Mouse (Mus musculus) cerebellum, postnatal 25 days (tissue): ENCODE data around the gene Ric1.
A peak's percentile ranks its signal among the peaks of the same experiment; 100 is the strongest.
"Not testable (repeated sequence)": the region's sequence is repeated elsewhere in the genome, so short reads cannot be mapped to it uniquely, and the experiment has no call there.

Experiments used
- DNase-seq, 2 experiments: peaks; one replicate each; pipeline ENCODE4 v3.0.0; 2021; ENCODE audit warnings: mixed read lengths in 2 of 2

The Ric1 gene

DNA sequence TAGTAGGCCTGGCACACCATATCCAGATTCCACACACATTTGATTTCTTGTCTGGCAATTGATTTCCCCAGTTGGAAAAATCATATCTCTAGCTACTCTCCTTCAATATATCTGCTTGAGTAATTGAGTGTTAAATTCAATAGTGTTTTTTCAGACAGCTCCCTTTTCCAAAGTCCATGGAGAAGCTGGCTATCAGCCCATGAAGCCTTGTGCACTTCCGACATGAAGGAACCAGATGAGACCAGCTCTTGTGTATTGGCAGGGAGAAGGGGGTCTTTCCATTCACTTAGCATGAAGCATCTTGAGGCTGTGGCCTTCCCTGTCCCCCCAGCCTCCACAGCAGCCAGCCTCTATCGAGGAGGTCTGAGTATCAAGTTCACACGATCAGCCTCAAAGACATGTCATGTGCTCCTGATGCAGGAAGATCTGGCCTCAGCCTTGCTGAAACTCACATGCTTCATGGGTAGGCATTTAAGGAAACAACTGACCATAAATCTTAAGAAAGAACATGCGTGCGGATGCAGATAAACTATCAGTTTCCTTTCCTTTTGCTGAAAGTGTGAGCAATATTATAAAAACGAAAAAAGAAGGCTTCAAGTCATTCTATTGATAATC is 23.1 kb upstream of the Ric1 start:
- DNase-seq, result no peak

GRCm38 (mm10) chr19:29500333-29500732 is 21.7 kb upstream of the Ric1 start:
- DNase-seq, result no peak

- DNase-seq, result peak in 1 of 2 experiments; percentile 30
Observed at GRCm38 (mm10) chr19:29501106-29501505, 21.0 kb upstream of the Ric1 start.

GRCm38 (mm10) chr19:29501507-29501906 is 20.6 kb upstream of the Ric1 start:
- DNase-seq, result peak; percentile 81 to 88

DNA sequence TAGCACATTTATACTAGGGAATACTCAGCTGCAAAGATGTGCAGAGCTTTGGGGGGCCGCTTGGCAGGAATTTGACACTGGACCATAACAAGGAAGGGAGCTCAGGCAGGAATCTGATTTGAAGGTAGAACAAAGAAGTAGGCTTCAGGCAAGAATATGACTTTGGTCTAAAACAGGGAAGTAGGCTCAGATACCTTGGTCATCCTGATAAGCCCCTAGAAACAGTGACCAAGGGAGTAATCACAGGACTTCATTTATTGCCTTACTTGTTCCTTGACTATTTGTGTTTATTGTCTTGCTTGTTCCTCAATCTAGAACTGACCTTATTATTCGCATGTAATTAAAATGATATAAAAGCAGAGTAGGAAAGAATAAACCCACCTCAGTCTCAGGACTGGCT is 18.0 kb upstream of the Ric1 start:
- no peak for DNase-seq

DNA sequence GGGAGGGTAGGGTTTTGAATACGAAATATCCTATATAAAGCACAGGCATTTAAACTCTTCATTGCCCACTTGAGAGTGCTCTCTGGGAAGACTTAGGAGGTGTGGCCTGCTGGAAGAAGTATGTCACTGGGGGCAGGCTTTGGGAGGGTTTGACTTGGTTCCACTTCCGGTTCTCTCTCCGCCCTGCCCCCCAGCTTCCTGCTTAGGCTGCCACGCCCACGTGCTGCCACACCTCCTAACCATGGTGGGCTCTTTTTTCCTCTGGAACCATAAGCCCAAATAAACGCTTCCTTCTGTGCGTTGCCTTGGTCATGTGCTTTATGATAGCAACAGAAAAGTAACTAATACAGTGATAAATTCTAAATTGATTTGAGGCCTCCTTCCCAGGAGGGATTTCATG is 16.5 kb upstream of the Ric1 start:
- no peak for DNase-seq

DNA sequence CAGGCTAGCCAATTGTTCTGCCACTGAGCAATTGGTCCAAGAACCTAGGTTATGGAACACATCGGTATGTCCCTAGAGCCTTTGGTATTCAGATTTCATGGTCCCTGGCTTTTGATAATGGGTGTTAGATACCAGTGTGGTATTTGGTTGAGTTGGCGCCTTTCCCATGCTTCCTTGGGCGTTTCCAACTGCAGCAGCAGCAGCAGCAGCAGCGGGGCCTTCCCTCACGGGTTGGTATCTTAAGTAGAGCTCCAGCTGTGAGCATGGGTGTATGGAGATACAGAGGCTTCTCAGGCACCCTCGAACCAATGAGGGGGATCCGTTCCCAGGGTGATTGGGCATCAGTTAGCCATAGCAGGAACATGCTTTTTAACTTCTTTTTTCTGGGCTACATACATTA is 13.9 kb upstream of the Ric1 start:
- no peak for DNase-seq

- no peak for DNase-seq
Observed at GRCm38 (mm10) chr19:29509857-29510256, 12.2 kb upstream of the Ric1 start.

DNA sequence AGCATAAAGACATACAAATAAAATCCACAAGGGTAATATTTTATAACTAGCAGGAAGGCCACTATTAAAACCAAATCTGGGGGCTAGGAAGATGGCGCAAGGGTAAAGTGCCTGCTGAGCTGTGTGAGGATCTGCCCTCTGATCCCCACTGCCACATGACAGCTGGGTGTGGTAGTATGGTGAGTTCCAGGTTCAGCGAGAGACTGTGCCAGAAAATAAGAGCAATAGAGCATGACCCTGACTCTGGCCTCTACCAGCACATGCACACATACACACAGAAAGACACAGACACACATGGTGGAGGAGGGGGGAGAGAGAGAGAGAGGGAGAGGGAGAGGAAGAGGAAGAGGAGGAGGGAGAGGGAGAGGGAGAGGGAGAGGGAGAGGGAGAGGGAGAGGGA is 10.3 kb upstream of the Ric1 start:
- DNase-seq, result no peak

GRCm38 (mm10) chr19:29513111-29513766 is 8.8 kb upstream of the Ric1 start:
- DNase-seq, result no peak

DNA sequence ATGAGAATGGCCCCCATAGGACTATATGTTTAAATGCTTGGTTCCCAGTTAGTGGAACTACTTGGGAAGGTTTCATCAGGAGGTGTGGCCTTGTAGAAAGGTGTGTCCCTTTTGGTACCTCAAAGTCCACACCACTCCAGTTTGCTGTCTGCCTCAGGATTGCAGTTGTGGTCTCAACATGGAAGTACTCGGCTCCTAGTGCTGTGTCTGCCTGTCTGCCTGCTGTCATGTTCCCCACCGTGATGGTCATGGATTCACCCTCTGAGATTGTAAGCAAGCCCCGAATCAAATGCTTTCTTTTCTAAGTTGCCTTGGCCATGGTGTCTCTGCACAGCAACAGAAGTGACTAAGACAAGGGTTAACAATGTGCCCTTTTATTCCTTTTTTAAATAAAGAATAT is 8.0 kb upstream of the Ric1 start:
- DNase-seq, result no peak

DNA sequence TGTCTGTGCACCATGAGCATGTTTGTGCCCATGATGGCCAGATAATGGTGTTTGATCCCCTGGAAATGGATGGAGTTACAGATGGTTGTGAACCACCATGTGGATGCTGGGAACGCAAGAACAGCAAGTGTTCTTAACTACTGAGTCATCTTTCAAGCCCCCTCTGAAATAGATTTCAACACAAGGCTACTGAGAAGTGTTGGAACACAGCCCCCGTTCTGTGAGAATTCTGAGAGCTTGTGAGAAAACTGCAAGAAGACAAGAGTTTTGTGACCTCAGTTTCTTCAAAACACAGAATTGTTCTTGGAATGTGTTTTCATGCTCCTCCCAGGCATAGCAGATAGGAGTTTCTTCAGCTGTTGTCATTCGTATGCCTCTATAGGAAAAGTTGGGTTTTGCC is 6.7 kb upstream of the Ric1 start:
- DNase-seq, result no peak

DNA sequence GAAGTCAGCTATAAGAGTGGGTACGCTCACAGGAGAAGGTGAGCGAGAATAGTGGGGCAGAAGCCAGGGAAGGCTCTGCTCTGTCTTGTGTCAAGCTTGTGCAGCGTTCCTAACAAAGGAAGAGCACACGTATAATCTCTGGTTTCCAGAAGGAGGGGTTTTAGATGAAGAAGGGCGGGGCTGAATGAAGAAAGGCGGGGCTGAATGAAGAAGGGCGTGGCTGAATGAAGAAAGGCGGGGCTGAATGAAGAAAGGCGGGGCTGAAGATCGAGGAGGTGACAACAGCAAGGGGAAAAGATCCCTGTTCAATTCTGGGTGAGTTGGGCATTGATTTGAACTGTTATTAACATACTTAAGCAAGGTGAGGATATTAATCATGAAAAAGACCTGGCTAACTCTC is 6.1 kb upstream of the Ric1 start:
- no peak for DNase-seq

- no peak for DNase-seq
Observed at GRCm38 (mm10) chr19:29518409-29518808, 3.7 kb upstream of the Ric1 start.

- DNase-seq, result no peak
Observed at GRCm38 (mm10) chr19:29518922-29519321, 3.2 kb upstream of the Ric1 start.

- no peak for DNase-seq
Observed at GRCm38 (mm10) chr19:29520996-29521560, 1.0 kb upstream of the Ric1 start.

DNA sequence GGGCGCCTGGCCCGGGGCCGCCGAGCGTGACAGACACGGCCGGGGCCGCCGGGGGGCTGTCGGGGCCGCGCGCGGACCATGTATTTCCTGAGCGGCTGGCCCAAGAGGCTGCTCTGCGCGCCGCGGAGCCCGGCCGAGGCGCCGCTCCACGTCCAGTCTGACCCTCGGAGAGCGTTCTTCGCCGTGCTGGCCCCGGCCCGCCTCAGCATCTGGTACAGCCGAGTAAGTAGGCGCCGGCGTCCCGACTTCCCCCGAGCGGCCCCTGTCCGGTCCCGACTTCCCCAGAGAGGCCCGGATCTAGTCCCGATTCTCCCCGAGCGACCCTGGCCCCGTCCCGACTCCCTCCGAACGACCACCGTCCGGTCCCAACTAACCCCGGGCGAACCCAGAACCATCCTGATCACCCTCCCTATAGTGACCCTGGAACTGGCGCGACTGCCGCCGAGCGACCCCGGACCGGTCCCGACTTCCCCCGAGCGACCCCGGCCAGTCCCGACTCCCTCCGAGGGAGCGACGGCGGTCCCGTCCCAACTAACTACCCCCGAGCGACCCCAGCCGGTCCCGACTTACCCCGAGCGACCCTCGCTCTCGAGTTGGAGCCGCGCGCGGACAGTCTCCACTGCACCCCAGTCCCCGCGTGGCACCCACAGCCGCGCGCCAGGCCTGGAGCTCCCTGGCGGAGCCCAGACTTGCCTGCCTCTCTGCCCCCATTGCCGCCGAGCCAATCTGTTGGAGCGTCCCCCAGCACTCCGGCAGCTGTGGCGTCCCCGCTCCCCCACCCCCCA is 555 bp downstream of the Ric1 start:
- peak in 1 of 2 experiments; percentile 64 for DNase-seq

DNA sequence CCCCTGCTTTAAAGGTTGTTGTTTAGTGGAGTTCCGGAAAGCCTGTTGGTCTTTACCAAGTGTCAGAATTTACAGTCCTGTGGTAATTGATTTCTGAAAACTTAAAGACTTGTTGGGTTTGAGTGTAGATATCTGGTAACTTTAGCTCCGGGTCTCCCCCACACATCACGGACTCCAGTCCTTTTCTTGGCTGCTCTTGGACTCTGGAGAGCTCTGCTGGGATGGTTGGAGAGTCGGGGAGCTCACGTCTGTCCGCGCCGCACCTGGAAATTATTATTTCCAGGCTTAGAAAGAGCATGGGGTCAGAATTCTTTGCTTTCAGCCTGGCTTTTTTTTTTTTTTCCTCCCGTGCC is 1.1 kb downstream of the Ric1 start:
- DNase-seq, result no peak

DNA sequence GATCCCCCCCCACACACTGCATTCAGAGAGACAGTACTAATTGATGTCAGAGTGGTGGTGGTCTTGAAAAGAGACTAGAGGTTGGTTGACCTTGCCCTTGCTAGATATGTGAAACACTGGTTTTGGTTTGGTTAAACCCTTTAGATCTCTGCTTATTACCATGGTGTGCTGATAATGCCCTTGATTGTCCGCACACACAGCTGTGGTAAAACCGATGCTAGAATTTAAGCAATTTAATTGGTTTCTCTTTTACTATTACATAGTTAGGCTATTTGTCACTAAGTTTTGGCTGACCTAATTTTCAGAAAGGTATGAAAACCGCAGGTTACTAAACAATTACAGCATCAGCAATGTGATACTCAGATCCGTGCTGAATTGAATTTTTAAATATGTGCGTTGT is 1.6 kb downstream of the Ric1 start:
- no peak for DNase-seq

DNA sequence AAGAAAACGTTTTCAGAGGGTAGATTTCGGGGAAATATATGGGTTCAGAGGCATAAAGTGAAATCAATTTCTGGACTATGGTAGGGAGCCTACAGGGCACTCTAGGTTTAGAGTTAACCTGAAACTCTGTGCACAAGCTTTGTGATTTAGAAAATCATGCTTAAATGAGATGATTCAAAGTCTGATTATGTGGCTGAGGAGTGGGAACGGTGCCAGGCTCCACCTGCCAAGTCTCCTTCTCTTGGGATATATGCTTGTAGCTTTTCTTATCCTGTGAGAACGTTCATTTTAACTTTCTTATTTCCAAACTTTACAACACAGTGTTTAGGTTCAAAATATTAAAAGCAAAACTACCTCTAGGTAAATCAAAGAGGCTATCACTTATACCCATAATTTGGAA is 2.5 kb downstream of the Ric1 start:
- DNase-seq, result peak; percentile 26 to 66

GRCm38 (mm10) chr19:29525588-29525987 is 3.5 kb downstream of the Ric1 start:
- not testable (repeated sequence) for DNase-seq

- DNase-seq, result no peak
Observed at GRCm38 (mm10) chr19:29526837-29527236, 4.8 kb downstream of the Ric1 start.

- DNase-seq, result no peak
Observed at GRCm38 (mm10) chr19:29527299-29527698, 5.2 kb downstream of the Ric1 start.

- DNase-seq, result no peak
Observed at GRCm38 (mm10) chr19:29528568-29528967, 6.5 kb downstream of the Ric1 start.
